Mouse (Mus musculus): ENCODE results near the gene Sec14l3. TPM values are rescaled to one million over a fixed set of nuclear protein-coding genes. Genes with fewer than 3 reads are reported as not detected.
A peak's percentile ranks its signal among the peaks of the same experiment; 100 is the strongest.

The Sec14l3 gene
- polyA plus RNA-seq, 1 experiment, result not detected

DNA sequence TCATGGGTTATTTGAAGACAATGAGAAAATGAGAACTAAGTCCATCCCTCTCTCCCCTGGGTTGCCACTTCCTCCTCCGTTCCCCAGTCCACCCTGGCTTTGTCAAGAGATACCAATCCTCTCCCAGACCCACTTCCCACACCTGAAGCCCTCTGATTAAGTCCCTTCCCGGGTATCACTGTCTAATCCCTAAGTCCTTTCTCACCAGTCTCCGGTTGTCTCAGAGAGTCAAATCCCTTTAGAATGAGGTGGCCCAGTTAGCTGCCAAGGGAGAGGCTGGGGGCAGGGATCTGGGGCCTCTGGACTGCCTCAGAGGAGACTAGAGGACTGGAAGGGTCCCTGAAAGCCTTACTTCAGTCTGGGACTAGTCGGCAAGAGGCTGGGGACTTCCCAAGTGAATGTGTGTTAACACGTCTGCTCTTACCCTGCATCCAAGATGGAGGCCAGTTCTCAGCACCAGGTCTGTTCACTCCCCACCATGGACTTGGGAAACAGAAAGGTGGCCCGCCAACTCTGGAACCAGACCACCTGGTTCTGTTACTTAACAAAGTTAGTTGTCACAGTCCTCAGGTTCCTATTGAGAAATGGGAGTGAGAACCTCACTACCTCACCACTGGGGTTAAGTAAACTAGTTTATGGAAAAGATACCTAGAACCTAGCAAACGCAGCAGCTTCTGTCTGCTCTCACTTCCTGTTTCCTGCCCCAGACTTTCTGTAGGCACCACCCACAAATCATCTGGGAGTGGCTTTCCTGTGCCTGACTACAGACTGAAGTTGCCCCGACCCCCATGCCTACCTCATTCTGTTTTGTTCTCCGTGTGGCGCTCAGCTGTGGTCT, 58.3 kb downstream of the Sec14l3 start, which contains the start of gene Sec14l2:
Sec14l2 (minus strand) TSS at position 674 of the 838 bp plus-strand sequence.
- no peak for TF ChIP-seq CTCF (IDR thresholded peaks at IDR 0.05; ENCODE audit: borderline replicate concordance, insufficient read depth, low read length)
- no peak for TF ChIP-seq POLR2A (IDR thresholded peaks at IDR 0.05; ENCODE audit: low read depth, low read length)
- H3K4me1 ChIP-seq (ENCODE audit: control insufficient read depth, insufficient read depth, low read length), result no peaks in the 10 kb centered on the region
- no peak within 1 kb of the TSS for H3K4me3 ChIP-seq (ENCODE audit: insufficient read depth, low read length)
- no peak within 1 kb of the TSS for H3K27ac ChIP-seq (ENCODE audit: insufficient read depth, low read length)

- H3K4me3 ChIP-seq (ENCODE audit: insufficient read depth, low read length), result no peak overlapping the region
- TF ChIP-seq POLR2A (IDR thresholded peaks at IDR 0.05; ENCODE audit: low read depth, low read length), result no peak
- peak; percentile 43; the same call in 1 of the 2 replicates for TF ChIP-seq CTCF (IDR thresholded peaks at IDR 0.05; ENCODE audit: borderline replicate concordance, insufficient read depth, low read length)
- no peaks in the 10 kb centered on the region for H3K4me1 ChIP-seq (ENCODE audit: control insufficient read depth, insufficient read depth, low read length)
- H3K27ac ChIP-seq (ENCODE audit: insufficient read depth, low read length), result no peak overlapping the region
Measured at GRCm38 (mm10) chr11:4123922-4124321, 59.3 kb downstream of the Sec14l3 start.

DNA sequence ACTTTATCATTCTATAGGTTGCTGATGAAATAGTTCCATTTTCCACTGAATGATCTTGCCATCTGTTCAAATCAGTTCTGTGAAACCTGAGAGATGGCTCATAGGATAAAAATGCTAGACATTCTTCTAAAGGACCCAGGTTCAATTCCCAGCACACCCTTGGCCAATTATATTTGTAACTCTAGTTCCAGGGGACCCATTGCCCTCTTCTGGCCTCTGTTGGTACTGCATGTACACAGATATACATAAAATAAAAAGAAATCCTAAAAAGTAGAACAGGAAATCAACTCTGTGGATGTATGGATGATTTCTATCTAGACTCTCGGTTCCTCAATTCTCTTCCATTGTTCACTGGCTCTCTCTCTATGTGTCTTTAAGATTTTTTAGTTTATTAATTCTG, 62.4 kb downstream of the Sec14l3 start:
- no peak overlapping the region for H3K27ac ChIP-seq (ENCODE audit: insufficient read depth, low read length)
- TF ChIP-seq CTCF (IDR thresholded peaks at IDR 0.05; ENCODE audit: borderline replicate concordance, insufficient read depth, low read length) (no peak), POLR2A (IDR thresholded peaks at IDR 0.05; ENCODE audit: low read depth, low read length) (no peak)
- H3K4me1 ChIP-seq (ENCODE audit: control insufficient read depth, insufficient read depth, low read length), result no peaks in the 10 kb centered on the region
- H3K4me3 ChIP-seq (ENCODE audit: insufficient read depth, low read length), result no peak overlapping the region

Other genes starting within 250 kb of the Sec14l3 start
- gene Osbp2, start 200.9 kb upstream of the Sec14l3 start, polyA plus RNA-seq (2011; ENCODE audit: insufficient read length, low read depth, missing spikeins), result 1.3 and 1.5 TPM in 2 replicates
- 0.68 and 0.86 TPM in 2 replicates for gene 4921536K21Rik, start 169.7 kb upstream of the Sec14l3 start, polyA plus RNA-seq (2011; ENCODE audit: insufficient read length, low read depth, missing spikeins)
- 11.7 and 12.6 TPM in 2 replicates for gene Dusp18, start 169.6 kb upstream of the Sec14l3 start, polyA plus RNA-seq (2011; ENCODE audit: insufficient read length, low read depth, missing spikeins)
- 12.0 and 13.1 TPM in 2 replicates for gene Slc35e4, start 150.2 kb upstream of the Sec14l3 start, polyA plus RNA-seq (2011; ENCODE audit: insufficient read length, low read depth, missing spikeins)
- gene Tcn2, start 132.7 kb upstream of the Sec14l3 start, polyA plus RNA-seq (2011; ENCODE audit: insufficient read length, low read depth, missing spikeins), result 75.4 and 97.1 TPM in 2 replicates
- gene Pes1, start 100.9 kb upstream of the Sec14l3 start, polyA plus RNA-seq (2011; ENCODE audit: insufficient read length, low read depth, missing spikeins), result 146 and 152 TPM in 2 replicates
- not detected in 2 replicates for gene 4930556J24Rik, start 88.1 kb upstream of the Sec14l3 start, polyA plus RNA-seq (2011; ENCODE audit: insufficient read length, low read depth, missing spikeins)
- 0.73 and 0.86 TPM in 2 replicates for gene Gal3st1, start 81.2 kb upstream of the Sec14l3 start, polyA plus RNA-seq (2011; ENCODE audit: insufficient read length, low read depth, missing spikeins)
- not detected in 2 replicates for gene Sec14l4, start 33.4 kb upstream of the Sec14l3 start, polyA plus RNA-seq (2011; ENCODE audit: insufficient read length, low read depth, missing spikeins)
- gene Mtfp1, start 30.6 kb downstream of the Sec14l3 start, polyA plus RNA-seq (2011; ENCODE audit: insufficient read length, low read depth, missing spikeins), result 0.49 and 1.6 TPM in 2 replicates
- gene Sec14l2, start 58.6 kb downstream of the Sec14l3 start, polyA plus RNA-seq (2011; ENCODE audit: insufficient read length, low read depth, missing spikeins), result 1.8 and 2.5 TPM in 2 replicates
- gene Rnf215, start 70.4 kb downstream of the Sec14l3 start, polyA plus RNA-seq (2011; ENCODE audit: insufficient read length, low read depth, missing spikeins), result 16.4 and 19.6 TPM in 2 replicates
- gene Ccdc157, start 95.5 kb downstream of the Sec14l3 start, polyA plus RNA-seq (2011; ENCODE audit: insufficient read length, low read depth, missing spikeins), result 9.2 and 9.4 TPM in 2 replicates
- 42.5 and 46.8 TPM in 2 replicates for gene Sf3a1, start 95.5 kb downstream of the Sec14l3 start, polyA plus RNA-seq (2011; ENCODE audit: insufficient read length, low read depth, missing spikeins)
- gene Tbc1d10a, start 121.9 kb downstream of the Sec14l3 start, polyA plus RNA-seq (2011; ENCODE audit: insufficient read length, low read depth, missing spikeins), result 18.3 and 20.7 TPM in 2 replicates
- 13.9 and 19.1 TPM in 2 replicates for gene Castor1, start 153.4 kb downstream of the Sec14l3 start, polyA plus RNA-seq (2011; ENCODE audit: insufficient read length, low read depth, missing spikeins)
- gene Osm, start 171.6 kb downstream of the Sec14l3 start, polyA plus RNA-seq (2011; ENCODE audit: insufficient read length, low read depth, missing spikeins), result not detected in 2 replicates
- gene Lif, start 192.7 kb downstream of the Sec14l3 start, polyA plus RNA-seq (2011; ENCODE audit: insufficient read length, low read depth, missing spikeins), result 17.0 and 20.3 TPM in 2 replicates